Mouse (Mus musculus): ENCODE data around the gene Mus81. TPM values are rescaled to one million over a fixed set of nuclear protein-coding genes. Genes with fewer than 3 reads are reported as not detected.

Gene Mus81
- polyA plus RNA-seq, 2 experiments, result 11.4 to 13.8 TPM

DNA sequence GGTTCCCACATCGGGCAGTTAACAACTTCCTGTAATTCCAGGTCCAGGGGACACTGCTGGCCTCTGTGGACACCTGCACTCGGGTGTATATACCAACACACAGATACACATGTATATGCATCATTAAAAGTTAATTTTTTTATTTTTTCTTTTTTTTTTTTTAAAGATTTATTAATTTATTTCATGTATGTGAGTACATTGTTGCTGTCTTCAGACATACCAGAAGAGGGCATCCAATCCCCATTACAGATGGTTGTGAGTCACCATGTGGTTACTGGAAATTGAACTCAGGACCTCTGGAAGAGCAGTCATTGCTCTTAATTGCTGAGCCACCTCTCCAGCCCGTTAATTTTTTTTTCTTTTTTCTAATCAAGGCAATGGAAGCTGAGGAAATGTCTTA, 15.3 kb downstream of the Mus81 start:
- Histone ChIP-seq H3K4me2 (ENCODE audit: low read depth) (no peak overlapping the region), H3K36me3 (replicated peaks; ENCODE audit: control insufficient read depth, insufficient read depth, low read depth) (no peaks in the 10 kb centered on the region), H3K4me3 (ENCODE audit: insufficient read depth in 1 of 2, low read depth in 2 of 2, low read length in 2 of 2) (no peak overlapping the region), H3K9me3 (ENCODE audit: control insufficient read depth, low read length) (no peaks in the 10 kb centered on the region), H3K9ac (replicated peaks) (no peak overlapping the region), H3K4me1 (replicated peaks; ENCODE audit: control insufficient read depth in 2 of 2, insufficient read depth in 2 of 2, low read length in 1 of 2) (peaks cover 0 to 2% of the 10 kb centered on the region in 2 experiments; a peak in 1 of 4 replicates), H3K27me3 (ENCODE audit: control insufficient read depth, insufficient read depth, low read length) (peaks cover 28% of the 10 kb centered on the region), H3K27ac (no peak overlapping the region)
- DNase-seq (ENCODE audit: low read depth in 3 of 3, low spot score in 3 of 3), result no peak
- ATAC-seq (ENCODE audit: insufficient read depth), result no peak
- TF ChIP-seq EP300 (IDR thresholded peaks at IDR 0.05; ENCODE audit: low read depth), result no peak
- peak; percentile 34; the same call in 1 of the 2 replicates for TF ChIP-seq CTCF (IDR thresholded peaks at IDR 0.05; ENCODE audit: low read depth)
- WGBS (ENCODE audit: insufficient replicate concordance), result 45% methylated on average over 3 of the region's 3 CpGs

DNA sequence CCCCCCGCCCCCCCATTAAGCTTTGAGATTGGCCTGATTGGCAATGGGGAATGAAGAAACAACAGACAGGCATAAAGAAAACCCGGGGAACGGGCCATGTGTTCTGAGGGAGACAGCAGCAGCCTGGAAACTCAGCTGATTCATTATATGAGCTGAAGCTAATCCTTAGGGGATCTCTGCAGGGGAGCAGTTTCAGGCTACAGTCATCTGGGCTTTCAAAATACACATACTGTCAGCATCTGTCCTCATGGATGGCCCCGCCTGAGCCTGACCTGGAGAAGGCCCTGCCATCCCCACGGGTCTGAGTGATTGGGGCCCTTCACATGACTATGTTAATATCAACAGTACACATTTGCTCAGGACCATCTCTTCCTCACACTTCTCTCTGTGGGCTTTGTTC, 16.4 kb downstream of the Mus81 start:
- Histone ChIP-seq H3K36me3 (replicated peaks; ENCODE audit: control insufficient read depth, insufficient read depth, low read depth) (no peaks in the 10 kb centered on the region), H3K9me3 (ENCODE audit: control insufficient read depth, low read length) (no peaks in the 10 kb centered on the region), H3K4me2 (ENCODE audit: low read depth) (no peak overlapping the region), H3K4me3 (ENCODE audit: insufficient read depth in 1 of 2, low read depth in 2 of 2, low read length in 2 of 2) (no peak overlapping the region), H3K27me3 (ENCODE audit: control insufficient read depth, insufficient read depth, low read length) (peaks cover 28% of the 10 kb centered on the region), H3K4me1 (replicated peaks; ENCODE audit: control insufficient read depth in 2 of 2, insufficient read depth in 2 of 2, low read length in 1 of 2) (peaks cover 0 to 2% of the 10 kb centered on the region in 2 experiments; a peak in 1 of 4 replicates), H3K9ac (replicated peaks) (no peak overlapping the region), H3K27ac (no peak overlapping the region)
- no peak for DNase-seq (ENCODE audit: low read depth in 3 of 3, low spot score in 3 of 3)
- ATAC-seq (ENCODE audit: insufficient read depth), result no peak
- WGBS (ENCODE audit: insufficient replicate concordance), result 53% methylated on average over 5 of the region's 5 CpGs
- TF ChIP-seq CTCF (IDR thresholded peaks at IDR 0.05; ENCODE audit: low read depth) (no peak), EP300 (IDR thresholded peaks at IDR 0.05; ENCODE audit: low read depth) (no peak)

DNA sequence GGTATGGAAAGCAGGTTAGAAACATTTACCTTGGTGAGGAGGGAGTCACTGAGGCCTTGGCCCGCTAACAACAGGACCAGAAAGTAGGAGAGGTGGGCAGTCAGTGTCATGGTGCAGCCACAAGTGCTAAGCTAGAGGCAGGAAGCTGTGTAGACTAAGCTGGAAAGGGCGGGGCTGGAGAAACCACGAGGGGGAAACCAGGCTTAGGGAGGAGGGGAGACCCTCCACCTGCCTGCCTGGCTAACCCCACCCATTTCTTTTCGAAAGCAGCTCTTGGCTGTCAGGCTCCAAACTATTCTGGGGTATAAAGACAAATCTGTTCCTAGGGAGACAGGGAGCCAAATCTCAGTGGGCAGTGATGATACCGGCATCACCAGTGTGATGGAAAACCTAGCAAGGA, 19.8 kb downstream of the Mus81 start, which contains the start of gene Ctsw:
Gene Ctsw, minus strand, starts transcription at position 134 of the 400 bp plus-strand sequence.
- H3K4me3 ChIP-seq (ENCODE audit: insufficient read depth in 1 of 2, low read depth in 2 of 2, low read length in 2 of 2), result no peak within 1 kb of the TSS
- H3K9me3 ChIP-seq (ENCODE audit: control insufficient read depth, low read length), result no peaks in the 10 kb centered on the region
- no peaks in the 10 kb centered on the region; the same call in none of the 2 replicates for H3K36me3 ChIP-seq (replicated peaks; ENCODE audit: control insufficient read depth, insufficient read depth, low read depth)
- 21% methylated on average over 5 of the region's 5 CpGs for WGBS (ENCODE audit: insufficient replicate concordance)
- H3K27ac ChIP-seq, result no peak within 1 kb of the TSS
- H3K9ac ChIP-seq (replicated peaks), result no peak within 1 kb of the TSS
- no peaks in the 10 kb centered on the region for H3K4me1 ChIP-seq (replicated peaks; ENCODE audit: control insufficient read depth in 2 of 2, insufficient read depth in 2 of 2, low read length in 1 of 2)
- ATAC-seq (ENCODE audit: insufficient read depth) (no peak), DNase-seq (ENCODE audit: low read depth in 3 of 3, low spot score in 3 of 3) (no peak)
- peaks cover 3% of the 10 kb centered on the region for H3K27me3 ChIP-seq (ENCODE audit: control insufficient read depth, insufficient read depth, low read length)
- TF ChIP-seq CTCF (IDR thresholded peaks at IDR 0.05; ENCODE audit: low read depth) (no peak), EP300 (IDR thresholded peaks at IDR 0.05; ENCODE audit: low read depth) (no peak)
- H3K4me2 ChIP-seq (ENCODE audit: low read depth), result no peak within 1 kb of the TSS

DNA sequence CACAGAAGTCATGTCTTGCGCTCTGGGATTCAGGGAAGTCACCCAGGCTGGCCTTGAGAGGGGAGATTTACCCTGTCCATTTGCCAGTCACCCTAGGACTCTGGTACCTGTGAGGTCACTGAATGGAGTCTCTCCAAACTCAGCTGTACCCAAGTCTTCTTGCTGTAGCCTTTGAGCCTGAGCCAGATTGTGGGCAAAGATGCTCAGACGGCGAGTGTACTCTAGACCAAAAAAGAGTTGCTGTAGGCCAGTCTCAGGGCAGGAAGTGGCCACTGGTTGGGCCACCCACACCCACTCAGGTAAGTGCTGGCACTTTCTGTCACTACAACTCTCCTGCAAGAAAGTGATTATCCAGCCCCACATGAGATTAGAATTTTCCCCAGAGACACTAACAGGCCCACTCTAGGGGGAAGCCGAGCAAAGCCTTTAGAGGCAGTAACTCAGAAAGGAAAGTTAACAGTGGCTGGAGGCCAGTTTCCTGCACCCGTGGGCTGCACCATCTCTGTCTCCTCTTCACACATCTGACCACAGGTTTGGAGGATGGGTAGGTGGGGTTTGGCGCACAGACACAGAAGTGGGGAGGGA, 21.2 kb downstream of the Mus81 start:
- Histone ChIP-seq H3K9me3 (ENCODE audit: control insufficient read depth, low read length) (no peaks in the 10 kb centered on the region), H3K4me2 (ENCODE audit: low read depth) (no peak overlapping the region)
- TF ChIP-seq CTCF (IDR thresholded peaks at IDR 0.05; ENCODE audit: low read depth) (no peak), EP300 (IDR thresholded peaks at IDR 0.05; ENCODE audit: low read depth) (no peak)

DNA sequence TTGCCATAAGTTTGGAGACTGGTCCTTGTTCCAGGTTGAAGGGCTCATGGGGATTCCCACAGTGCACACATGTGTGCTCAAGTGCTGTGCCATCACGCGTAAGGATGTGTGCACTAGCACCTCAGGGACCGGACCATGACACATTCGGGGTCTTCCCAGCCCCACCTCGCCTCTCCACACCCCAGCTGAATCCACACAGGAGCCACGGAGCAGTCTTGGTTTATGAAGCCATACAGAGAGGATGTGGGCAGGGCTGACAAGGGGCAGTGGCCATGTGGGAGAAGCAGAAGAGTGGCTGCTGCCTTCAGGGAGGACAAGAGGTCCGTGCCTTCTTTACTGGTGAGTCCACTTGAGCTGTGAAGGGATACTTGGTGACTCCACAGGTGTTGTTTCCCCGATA, 23.2 kb downstream of the Mus81 start:
- TF ChIP-seq EP300 (IDR thresholded peaks at IDR 0.05; ENCODE audit: low read depth) (no peak), CTCF (IDR thresholded peaks at IDR 0.05; ENCODE audit: low read depth) (no peak)
- Histone ChIP-seq H3K9ac (replicated peaks) (no peak overlapping the region), H3K9me3 (ENCODE audit: control insufficient read depth, low read length) (no peaks in the 10 kb centered on the region), H3K27ac (no peak overlapping the region), H3K4me1 (replicated peaks; ENCODE audit: control insufficient read depth in 2 of 2, insufficient read depth in 2 of 2, low read length in 1 of 2) (peaks cover 3 to 7% of the 10 kb centered on the region in 2 experiments; a peak in 2 of 4 replicates), H3K4me3 (ENCODE audit: insufficient read depth in 1 of 2, low read depth in 2 of 2, low read length in 2 of 2) (no peak overlapping the region), H3K27me3 (ENCODE audit: control insufficient read depth, insufficient read depth, low read length) (no peaks in the 10 kb centered on the region), H3K36me3 (replicated peaks; ENCODE audit: control insufficient read depth, insufficient read depth, low read depth) (no peaks in the 10 kb centered on the region; the same call in none of the 2 replicates), H3K4me2 (ENCODE audit: low read depth) (no peak overlapping the region)
- no peak for DNase-seq (ENCODE audit: low read depth in 3 of 3, low spot score in 3 of 3)
- 82% methylated on average over 8 of the region's 8 CpGs for WGBS (ENCODE audit: insufficient replicate concordance)
- ATAC-seq (ENCODE audit: insufficient read depth), result no peak

More for the DNA sequence above, 21.2 kb downstream of the Mus81 start:
- ATAC-seq (ENCODE audit: insufficient read depth), result no peak
- no peak overlapping the region for H3K27ac ChIP-seq
- H3K4me3 ChIP-seq (ENCODE audit: insufficient read depth in 1 of 2, low read depth in 2 of 2, low read length in 2 of 2), result no peak overlapping the region
- no peaks in the 10 kb centered on the region for H3K27me3 ChIP-seq (ENCODE audit: control insufficient read depth, insufficient read depth, low read length)
- H3K4me1 ChIP-seq (replicated peaks; ENCODE audit: control insufficient read depth in 2 of 2, insufficient read depth in 2 of 2, low read length in 1 of 2), result no peaks in the 10 kb centered on the region
- DNase-seq (ENCODE audit: low read depth in 3 of 3, low spot score in 3 of 3), result no peak
- no peak overlapping the region for H3K9ac ChIP-seq (replicated peaks)
- 63% methylated on average over 6 of the region's 6 CpGs for WGBS (ENCODE audit: insufficient replicate concordance)
- H3K36me3 ChIP-seq (replicated peaks; ENCODE audit: control insufficient read depth, insufficient read depth, low read depth), result no peaks in the 10 kb centered on the region; the same call in none of the 2 replicates

Data from liver, embryonic 14.5 days (tissue).